Mouse (Mus musculus): ENCODE measurements around the gene Mfrp. TPM values are rescaled to one million over a fixed set of nuclear protein-coding genes. Genes with fewer than 3 reads are reported as not detected.

Mfrp gene
- polyA plus RNA-seq, 1 experiment: 0.09 TPM

DNA sequence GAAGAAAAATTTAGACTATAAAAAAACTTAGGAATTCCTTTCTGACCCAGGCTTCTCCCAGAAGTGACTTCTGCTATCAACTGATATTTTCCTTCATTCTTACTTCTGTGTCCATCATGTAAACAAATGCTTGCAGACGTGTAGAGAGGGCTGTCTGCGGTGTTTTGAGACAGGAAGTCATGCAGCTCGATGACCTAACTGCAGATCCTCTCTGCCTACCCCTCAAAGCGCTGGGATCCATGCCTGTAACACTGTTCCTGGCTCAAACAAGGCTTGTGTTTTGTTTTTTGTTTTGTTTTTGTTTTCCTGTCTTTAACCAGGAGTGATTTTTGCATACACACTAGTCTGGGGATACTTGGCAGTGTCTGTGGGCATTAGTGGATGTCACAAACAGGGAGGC is 36.3 kb downstream of the Mfrp start:
- H3K4me1 ChIP-seq (replicated peaks; ENCODE audit: control insufficient read depth, insufficient read depth, low read length): peaks cover 19% of the 10 kb centered on the region
- TF ChIP-seq CTCF (IDR thresholded peaks at IDR 0.05; ENCODE audit: borderline replicate concordance, control insufficient read depth, extremely low read depth, insufficient read depth, low read length, poor library complexity) (no peak), POLR2A (IDR thresholded peaks at IDR 0.05; ENCODE audit: control insufficient read depth, extremely low read depth, insufficient read depth, low read length, poor library complexity) (no peak)
- H3K36me3 ChIP-seq (ENCODE audit: control insufficient read depth, insufficient read depth, low read length): peaks cover 15% of the 10 kb centered on the region
- 39% methylated on average over 4 of the region's 4 CpGs for WGBS
- DNase-seq: no peak
- H3K4me3 ChIP-seq (ENCODE audit: control insufficient read depth, insufficient read depth, low read length): no peak overlapping the region
- H3K27me3 ChIP-seq (ENCODE audit: control insufficient read depth, insufficient read depth, low read length): peaks cover 13% of the 10 kb centered on the region; the same call in 1 of the 2 replicates
- no peak overlapping the region for H3K27ac ChIP-seq (ENCODE audit: control insufficient read depth, insufficient read depth, low read length)

GRCm38 (mm10) chr9:44141951-44142350 is 40.4 kb downstream of the Mfrp start:
- Histone ChIP-seq H3K4me3 (ENCODE audit: control insufficient read depth, insufficient read depth, low read length) (no peak overlapping the region), H3K27ac (ENCODE audit: control insufficient read depth, insufficient read depth, low read length) (no peak overlapping the region), H3K36me3 (ENCODE audit: control insufficient read depth, insufficient read depth, low read length) (peaks cover 53% of the 10 kb centered on the region), H3K4me1 (replicated peaks; ENCODE audit: control insufficient read depth, insufficient read depth, low read length) (no peaks in the 10 kb centered on the region), H3K27me3 (ENCODE audit: control insufficient read depth, insufficient read depth, low read length) (no peaks in the 10 kb centered on the region)
- TF ChIP-seq POLR2A (IDR thresholded peaks at IDR 0.05; ENCODE audit: control insufficient read depth, extremely low read depth, insufficient read depth, low read length, poor library complexity) (no peak), CTCF (IDR thresholded peaks at IDR 0.05; ENCODE audit: borderline replicate concordance, control insufficient read depth, extremely low read depth, insufficient read depth, low read length, poor library complexity) (no peak)
- WGBS: 95% methylated on average over 5 of the region's 5 CpGs
- DNase-seq: no peak

GRCm38 (mm10) chr9:44143421-44143820 is 41.9 kb downstream of the Mfrp start:
- TF ChIP-seq POLR2A (IDR thresholded peaks at IDR 0.05; ENCODE audit: control insufficient read depth, extremely low read depth, insufficient read depth, low read length, poor library complexity) (no peak), CTCF (IDR thresholded peaks at IDR 0.05; ENCODE audit: borderline replicate concordance, control insufficient read depth, extremely low read depth, insufficient read depth, low read length, poor library complexity) (no peak)
- 90% methylated on average over 5 of the region's 5 CpGs for WGBS
- H3K36me3 ChIP-seq (ENCODE audit: control insufficient read depth, insufficient read depth, low read length): peaks cover 68% of the 10 kb centered on the region
- H3K4me3 ChIP-seq (ENCODE audit: control insufficient read depth, insufficient read depth, low read length): no peak overlapping the region
- no peaks in the 10 kb centered on the region for H3K27me3 ChIP-seq (ENCODE audit: control insufficient read depth, insufficient read depth, low read length)
- no peak for DNase-seq
- H3K27ac ChIP-seq (ENCODE audit: control insufficient read depth, insufficient read depth, low read length): no peak overlapping the region
- H3K4me1 ChIP-seq (replicated peaks; ENCODE audit: control insufficient read depth, insufficient read depth, low read length): no peaks in the 10 kb centered on the region

- WGBS: 75% methylated on average over 7 of the region's 8 CpGs
- peaks cover 75% of the 10 kb centered on the region for H3K36me3 ChIP-seq (ENCODE audit: control insufficient read depth, insufficient read depth, low read length)
- H3K27ac ChIP-seq (ENCODE audit: control insufficient read depth, insufficient read depth, low read length): no peak overlapping the region
- H3K4me3 ChIP-seq (ENCODE audit: control insufficient read depth, insufficient read depth, low read length): no peak overlapping the region
- TF ChIP-seq CTCF (IDR thresholded peaks at IDR 0.05; ENCODE audit: borderline replicate concordance, control insufficient read depth, extremely low read depth, insufficient read depth, low read length, poor library complexity): no peak
- TF ChIP-seq POLR2A (IDR thresholded peaks at IDR 0.05; ENCODE audit: control insufficient read depth, extremely low read depth, insufficient read depth, low read length, poor library complexity): no peak
- no peaks in the 10 kb centered on the region for H3K4me1 ChIP-seq (replicated peaks; ENCODE audit: control insufficient read depth, insufficient read depth, low read length)
- H3K27me3 ChIP-seq (ENCODE audit: control insufficient read depth, insufficient read depth, low read length): no peaks in the 10 kb centered on the region
- DNase-seq: no peak
These were observed 42.6 kb downstream of the Mfrp start for GRCm38 (mm10) chr9:44144023-44144717.

DNA sequence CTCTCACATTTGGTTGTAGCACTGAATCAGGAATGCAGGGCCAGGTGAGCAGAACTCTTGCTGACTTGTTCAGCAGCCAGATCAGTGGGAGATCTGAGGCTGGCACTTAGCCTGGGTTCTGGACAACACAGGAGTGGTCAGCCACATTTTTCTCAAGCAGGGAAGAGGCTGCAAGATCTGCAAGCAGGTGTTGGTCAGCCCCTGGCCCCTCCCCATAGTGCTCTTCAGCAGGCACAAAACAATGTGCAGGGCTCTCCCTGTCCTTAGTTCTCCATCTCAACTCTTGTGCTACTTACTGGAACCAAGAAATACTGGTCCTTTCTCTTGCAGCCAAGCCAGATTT is 43.2 kb downstream of the Mfrp start:
- Histone ChIP-seq H3K27ac (ENCODE audit: control insufficient read depth, insufficient read depth, low read length) (no peak overlapping the region), H3K27me3 (ENCODE audit: control insufficient read depth, insufficient read depth, low read length) (no peaks in the 10 kb centered on the region), H3K4me3 (ENCODE audit: control insufficient read depth, insufficient read depth, low read length) (no peak overlapping the region), H3K4me1 (replicated peaks; ENCODE audit: control insufficient read depth, insufficient read depth, low read length) (no peaks in the 10 kb centered on the region), H3K36me3 (ENCODE audit: control insufficient read depth, insufficient read depth, low read length) (peaks cover 81% of the 10 kb centered on the region)
- no peak for TF ChIP-seq CTCF (IDR thresholded peaks at IDR 0.05; ENCODE audit: borderline replicate concordance, control insufficient read depth, extremely low read depth, insufficient read depth, low read length, poor library complexity)
- no peak for TF ChIP-seq POLR2A (IDR thresholded peaks at IDR 0.05; ENCODE audit: control insufficient read depth, extremely low read depth, insufficient read depth, low read length, poor library complexity)
- no peak for DNase-seq

GRCm38 (mm10) chr9:44147290-44147689 is 45.8 kb downstream of the Mfrp start:
- H3K36me3 ChIP-seq (ENCODE audit: control insufficient read depth, insufficient read depth, low read length): peaks cover 96% of the 10 kb centered on the region
- no peak for DNase-seq
- WGBS: 83% methylated on average over 3 of the region's 3 CpGs
- H3K4me3 ChIP-seq (ENCODE audit: control insufficient read depth, insufficient read depth, low read length): no peak overlapping the region
- no peak overlapping the region for H3K27ac ChIP-seq (ENCODE audit: control insufficient read depth, insufficient read depth, low read length)
- no peaks in the 10 kb centered on the region for H3K27me3 ChIP-seq (ENCODE audit: control insufficient read depth, insufficient read depth, low read length)
- TF ChIP-seq POLR2A (IDR thresholded peaks at IDR 0.05; ENCODE audit: control insufficient read depth, extremely low read depth, insufficient read depth, low read length, poor library complexity) (no peak), CTCF (IDR thresholded peaks at IDR 0.05; ENCODE audit: borderline replicate concordance, control insufficient read depth, extremely low read depth, insufficient read depth, low read length, poor library complexity) (no peak)
- no peaks in the 10 kb centered on the region for H3K4me1 ChIP-seq (replicated peaks; ENCODE audit: control insufficient read depth, insufficient read depth, low read length)

Other genes starting within 250 kb of the Mfrp start
- 3,068 and 3,478 TPM in 2 replicates for gene Thy1, start 58.3 kb upstream of the Mfrp start, polyA plus RNA-seq (2012; rRNA removed)
- gene Usp2, start 34.7 kb upstream of the Mfrp start, polyA plus RNA-seq (2012; rRNA removed): 4.5 and 6.8 TPM in 2 replicates
- gene C1qtnf5, start 5.5 kb downstream of the Mfrp start, polyA plus RNA-seq (2012; rRNA removed): 3.4 and 5.0 TPM in 2 replicates
- not detected in 2 replicates for gene Gm49380, start 11.8 kb downstream of the Mfrp start, polyA plus RNA-seq (2012; rRNA removed)
- gene Rnf26, start 11.8 kb downstream of the Mfrp start, polyA plus RNA-seq (2012; rRNA removed): 72.3 and 119 TPM in 2 replicates
- gene Mcam, start 32.7 kb downstream of the Mfrp start, polyA plus RNA-seq (2012; rRNA removed): 13.0 and 18.7 TPM in 2 replicates
- 132 and 194 TPM in 2 replicates for gene Cbl, start 132.3 kb downstream of the Mfrp start, polyA plus RNA-seq (2012; rRNA removed)
- 6.1 and 13.0 TPM in 2 replicates for gene Ccdc153, start 138.9 kb downstream of the Mfrp start, polyA plus RNA-seq (2012; rRNA removed)
- gene Pdzd3, start 149.7 kb downstream of the Mfrp start, polyA plus RNA-seq (2012; rRNA removed): 0.55 and 0.59 TPM in 2 replicates
- 13.4 and 16.2 TPM in 2 replicates for gene Nlrx1, start 166.9 kb downstream of the Mfrp start, polyA plus RNA-seq (2012; rRNA removed)
- 1.2 and 2.7 TPM in 2 replicates for gene Abcg4, start 186.9 kb downstream of the Mfrp start, polyA plus RNA-seq (2012; rRNA removed)
- gene Hinfp, start 203.9 kb downstream of the Mfrp start, polyA plus RNA-seq (2012; rRNA removed): 71.1 and 71.9 TPM in 2 replicates
- gene C2cd2l, start 218.6 kb downstream of the Mfrp start, polyA plus RNA-seq (2012; rRNA removed): 94.1 and 110 TPM in 2 replicates
- 47.9 and 49.5 TPM in 2 replicates for gene Dpagt1, start 224.3 kb downstream of the Mfrp start, polyA plus RNA-seq (2012; rRNA removed)
- gene H2afx, start 233.0 kb downstream of the Mfrp start, polyA plus RNA-seq (2012; rRNA removed): 891 and 1,033 TPM in 2 replicates
- 40.7 and 42.2 TPM in 2 replicates for gene Hmbs, start 242.5 kb downstream of the Mfrp start, polyA plus RNA-seq (2012; rRNA removed)